Mouse (Mus musculus) embryonic facial prominence, embryonic 11.5 days (tissue): ENCODE measurements around the gene Ppp4r3a. TPM values are rescaled to one million over a fixed set of nuclear protein-coding genes. Genes with fewer than 3 reads are reported as not detected.

Experiments
- ATAC-seq: fragments of 200-750 bp; cut with Nextera tagmentation; replicated peaks from 2 replicates; pipeline ENCODE4 v1.8.0; 2017; ENCODE audit warnings: low read depth; ENCODE audit not compliant: insufficient number of reproducible peaks, low FRiP score, low TSS enrichment
- DNase-seq: peaks from one replicate; pipeline ENCODE4 v3.0.0-alpha.2; 2015; ENCODE audit warnings: low spot score
- H3K27ac ChIP-seq: fragments of 300-500 bp; sonication (generic); replicated peaks from 2 replicates; pipeline ENCODE4 v1.5.1; 2014; ENCODE audit warnings: mild to moderate bottlenecking, low read depth, low read length, control low read depth
- H3K27me3 ChIP-seq: fragments of 300-500 bp; sonication (generic); 2 replicates; pipeline ENCODE4 v1.6.1; 2014; ENCODE audit warnings: mild to moderate bottlenecking, low read length, moderate library complexity, mixed read lengths; ENCODE audit not compliant: control insufficient read depth, insufficient read depth
- H3K36me3 ChIP-seq: fragments of 300-500 bp; sonication (generic); replicated peaks from 2 replicates; pipeline ENCODE4 v1.6.1; 2014; ENCODE audit warnings: low read depth, mild to moderate bottlenecking, low read length, moderate library complexity, mixed read lengths; ENCODE audit not compliant: control insufficient read depth, insufficient read depth
- H3K4me1 ChIP-seq: fragments of 300-500 bp; sonication (generic); 2 replicates; pipeline ENCODE4 v1.6.1; 2014; ENCODE audit warnings: low read length, mixed read lengths; ENCODE audit not compliant: control insufficient read depth, insufficient read depth
- H3K4me2 ChIP-seq: fragments of 300-500 bp; sonication (generic); 2 replicates; pipeline ENCODE4 v1.6.1; 2014; ENCODE audit warnings: low read depth, mild to moderate bottlenecking, control low read depth, low read length, moderate library complexity
- H3K4me3 ChIP-seq: fragments of 300-500 bp; sonication (generic); 2 replicates; pipeline ENCODE4 v1.5.1; 2014; ENCODE audit warnings: low read depth, low read length, control low read depth
- H3K9ac ChIP-seq: fragments of 300-500 bp; sonication (generic); replicated peaks from 2 replicates; pipeline ENCODE4 v1.6.1; 2014; ENCODE audit warnings: mild to moderate bottlenecking, control low read depth, low read length
- H3K9me3 ChIP-seq: fragments of 300-500 bp; sonication (generic); replicated peaks from 2 replicates; pipeline ENCODE4 v1.6.1; 2016; ENCODE audit warnings: mild to moderate bottlenecking, low read length, inconsistent platforms, mixed read lengths; ENCODE audit not compliant: control insufficient read depth
- WGBS: fragments of 180-500 bp; shearing (Covaris S2); extraction: QIAGEN DNeasy Blood & Tissue Kit; methylation state at CpG from one replicate; pipeline ENCODE4 v1.1.7; 2014; 5-methylcytosine and 5-hydroxymethylcytosine counted together
- polyA plus RNA-seq: library from polyadenylated mRNA; unstranded; fragments of >200 nt; fragmentation: Nextera tagmentation; extraction: Ambion mirVana; gene quantifications from 2 replicates; pipeline ENCODE4 v1.2.1, GENCODE M21; 2014

Gene Ppp4r3a
- polyA plus RNA-seq, 1 experiment from 2014 or later = 62.9 TPM

- Histone ChIP-seq H3K4me3 (no peak overlapping the region), H3K27me3 (no peaks in the 10 kb centered on the region), H3K27ac (no peak overlapping the region), H3K36me3 (no peaks in the 10 kb centered on the region), H3K9ac (no peak overlapping the region), H3K4me1 (peaks cover 9% of the 10 kb centered on the region), H3K4me2 (no peak overlapping the region), H3K9me3 (no peaks in the 10 kb centered on the region)
- no peak for DNase-seq
- WGBS = 89% methylated on average over 15 of the region's 15 CpGs
- no peak for ATAC-seq
Measured at GRCm38 (mm10) chr12:101020210-101021015, 63.1 kb downstream of the Ppp4r3a start.

- Histone ChIP-seq H3K9me3 (no peaks in the 10 kb centered on the region), H3K27ac (no peak overlapping the region), H3K9ac (no peak overlapping the region), H3K4me1 (peaks cover 9% of the 10 kb centered on the region), H3K4me3 (no peak overlapping the region), H3K27me3 (no peaks in the 10 kb centered on the region), H3K36me3 (no peaks in the 10 kb centered on the region), H3K4me2 (no peak overlapping the region)
- WGBS = 79% methylated on average over 7 of the region's 7 CpGs
- DNase-seq (no peak), ATAC-seq (no peak)
Measured at GRCm38 (mm10) chr12:101019443-101019842, 64.1 kb downstream of the Ppp4r3a start.

- H3K4me1 ChIP-seq = peaks cover 9% of the 10 kb centered on the region
- DNase-seq = no peak
- no peak overlapping the region for H3K4me2 ChIP-seq
- no peak overlapping the region for H3K4me3 ChIP-seq
- no peak for ATAC-seq
- no peak overlapping the region for H3K27ac ChIP-seq
- 61% methylated on average over 5 of the region's 5 CpGs for WGBS
- H3K9ac ChIP-seq = no peak overlapping the region
- H3K27me3 ChIP-seq = no peaks in the 10 kb centered on the region
- H3K36me3 ChIP-seq = no peaks in the 10 kb centered on the region
- H3K9me3 ChIP-seq = no peaks in the 10 kb centered on the region
Measured at GRCm38 (mm10) chr12:101019031-101019430, 64.5 kb downstream of the Ppp4r3a start.

- peaks cover 9% of the 10 kb centered on the region for H3K4me1 ChIP-seq
Measured at GRCm38 (mm10) chr12:101017971-101018371, 65.5 kb downstream of the Ppp4r3a start.

GRCm38 (mm10) chr12:101016412-101016928 lies 67.0 kb downstream of the Ppp4r3a start:
- Histone ChIP-seq H3K4me2 (no peak overlapping the region), H3K9me3 (no peaks in the 10 kb centered on the region), H3K4me3 (no peak overlapping the region), H3K36me3 (no peaks in the 10 kb centered on the region), H3K27me3 (0 out of 2 replicates have a peak, but pooled peaks cover 2% of the 10 kb centered on the region), H3K27ac (no peak overlapping the region), H3K9ac (no peak overlapping the region), H3K4me1 (peaks cover 9% of the 10 kb centered on the region)
- DNase-seq (no peak), ATAC-seq (no peak)
- WGBS = 36% methylated on average over 5 of the region's 5 CpGs

More at GRCm38 (mm10) chr12:101017971-101018371, 65.5 kb downstream of the Ppp4r3a start:
- no peak overlapping the region for H3K4me3 ChIP-seq
- H3K27ac ChIP-seq = no peak overlapping the region
- DNase-seq = no peak
- peak overlapping the region; percentile 10; the same call in 1 of the 2 replicates for H3K9ac ChIP-seq
- H3K27me3 ChIP-seq = no peaks in the 10 kb centered on the region
- WGBS = 13% methylated on average over 6 of the region's 6 CpGs
- no peaks in the 10 kb centered on the region for H3K9me3 ChIP-seq
- ATAC-seq = no peak
- no peaks in the 10 kb centered on the region for H3K36me3 ChIP-seq
- no peak overlapping the region for H3K4me2 ChIP-seq

GRCm38 (mm10) chr12:101015926-101016325 lies 67.6 kb downstream of the Ppp4r3a start:
- ATAC-seq (no peak), DNase-seq (no peak)
- no peak overlapping the region for H3K27ac ChIP-seq
- H3K36me3 ChIP-seq = no peaks in the 10 kb centered on the region
- H3K4me3 ChIP-seq = no peak overlapping the region
- H3K9me3 ChIP-seq = no peaks in the 10 kb centered on the region
- H3K4me1 ChIP-seq = peaks cover 9% of the 10 kb centered on the region
- no peak overlapping the region for H3K9ac ChIP-seq
- 41% methylated on average over 4 of the region's 4 CpGs for WGBS
- 0 out of 2 replicates have a peak, but pooled peaks cover 2% of the 10 kb centered on the region for H3K27me3 ChIP-seq
- no peak overlapping the region for H3K4me2 ChIP-seq

- 0 out of 2 replicates have a peak, but pooled peaks cover 2% of the 10 kb centered on the region for H3K27me3 ChIP-seq
- no peak overlapping the region for H3K4me3 ChIP-seq
- ATAC-seq = no peak
- H3K27ac ChIP-seq = no peak overlapping the region
- H3K36me3 ChIP-seq = no peaks in the 10 kb centered on the region
- WGBS = 84% methylated on average over 11 of the region's 11 CpGs
- H3K4me1 ChIP-seq = peaks cover 9% of the 10 kb centered on the region
- no peak overlapping the region for H3K9ac ChIP-seq
- no peaks in the 10 kb centered on the region for H3K9me3 ChIP-seq
- H3K4me2 ChIP-seq = no peak overlapping the region
- DNase-seq = no peak
Measured at GRCm38 (mm10) chr12:101015165-101015560, 68.3 kb downstream of the Ppp4r3a start.

GRCm38 (mm10) chr12:101014549-101015164 lies 68.8 kb downstream of the Ppp4r3a start:
- Histone ChIP-seq H3K4me2 (no peak overlapping the region), H3K36me3 (no peaks in the 10 kb centered on the region), H3K27ac (no peak overlapping the region), H3K4me1 (peaks cover 9% of the 10 kb centered on the region), H3K9ac (no peak overlapping the region), H3K4me3 (no peak overlapping the region), H3K9me3 (no peaks in the 10 kb centered on the region), H3K27me3 (0 out of 2 replicates have a peak, but pooled peaks cover 2% of the 10 kb centered on the region)
- WGBS = 60% methylated on average over 10 of the region's 10 CpGs
- DNase-seq = no peak
- ATAC-seq = no peak
